ENCODE assay signal across 8 mouse cellular contexts in the genomic region with DNA sequence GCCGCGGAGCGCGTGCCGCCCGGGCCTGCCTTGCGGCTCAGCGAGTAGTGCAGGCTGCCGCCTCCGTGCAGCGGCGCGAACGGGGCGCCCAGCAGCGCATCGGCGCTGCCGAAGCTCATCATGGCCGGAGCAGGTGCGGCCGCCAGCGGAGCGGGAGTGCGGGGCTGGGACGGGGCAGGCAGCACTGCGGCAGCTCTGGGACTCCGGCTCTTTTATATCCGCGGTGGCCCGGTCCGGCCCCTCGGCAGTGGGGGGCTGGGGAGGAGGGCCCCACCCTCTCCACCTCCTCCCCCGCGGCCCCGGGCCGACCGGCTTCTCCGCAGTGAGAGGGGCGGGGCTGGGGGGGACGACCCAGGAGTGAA. TPM values are rescaled to one million over a fixed set of nuclear protein-coding genes. Genes with fewer than 3 reads are reported as not detected.
DNase-seq lines count a peak whose midpoint lies in the region; ATAC-seq and TF ChIP-seq lines count a peak whose summit lies in the region.

A gene (minus strand): TSS at position 252 of the 362 bp plus-strand sequence.

- H3K4me3 ChIP-seq in lung, postnatal 0 days (ENCODE audit: low read depth, low read length): peak within 1 kb of the TSS; percentile 43
- peak within 1 kb of the TSS; percentile 65 for H3K4me3 ChIP-seq in forebrain, embryonic 16.5 days (replicated peaks; ENCODE audit: low read length)
- H3K4me3 ChIP-seq in limb, embryonic 14.5 days (replicated peaks; ENCODE audit: low read length): peak within 1 kb of the TSS; percentile 51
- H3K4me3 ChIP-seq in stomach, postnatal 0 days (ENCODE audit: low read depth, low read length): peak within 1 kb of the TSS; percentile 46

- H3K9ac ChIP-seq in lung, postnatal 0 days (replicated peaks; ENCODE audit: low read depth): no peak within 1 kb of the TSS
- peak within 1 kb of the TSS; percentile 74 for H3K9ac ChIP-seq in forebrain, embryonic 16.5 days (replicated peaks; ENCODE audit: low read depth, low read length)
- H3K9ac ChIP-seq in limb, embryonic 14.5 days (ENCODE audit: low read depth, low read length, severe bottlenecking): no peak within 1 kb of the TSS
- H3K9ac ChIP-seq in stomach, postnatal 0 days (ENCODE audit: low read length): peak within 1 kb of the TSS; percentile 38

- under 1% methylated on average over 36 of the region's 41 CpGs for WGBS in lung, postnatal 0 days
- WGBS in forebrain, embryonic 16.5 days: under 1% methylated on average over 40 of the region's 41 CpGs
- WGBS in limb, embryonic 14.5 days: 0% methylated on average over 30 of the region's 41 CpGs
- under 1% methylated on average over 34 of the region's 41 CpGs for WGBS in stomach, postnatal 0 days

- peaks cover 44% of the 10 kb centered on the region for H3K27me3 ChIP-seq in lung, postnatal 0 days (replicated peaks; ENCODE audit: insufficient read depth, low read length)
- peaks cover 64% of the 10 kb centered on the region for H3K27me3 ChIP-seq in forebrain, embryonic 16.5 days (replicated peaks; ENCODE audit: control insufficient read depth, insufficient read depth, low read length)
- H3K27me3 ChIP-seq in limb, embryonic 14.5 days (ENCODE audit: control insufficient read depth, insufficient read depth, low read length): peaks cover 57% of the 10 kb centered on the region
- peaks cover 37% of the 10 kb centered on the region for H3K27me3 ChIP-seq in stomach, postnatal 0 days (ENCODE audit: control insufficient read depth, insufficient read depth, low read length)

- ATAC-seq in lung, postnatal 0 days: peak; percentile 18; the same call in 1 of the 2 replicates
- ATAC-seq in forebrain, embryonic 16.5 days: peak; percentile 32
- ATAC-seq in limb, embryonic 14.5 days (ENCODE audit: low FRiP score, low read depth): no peak
- ATAC-seq in stomach, postnatal 0 days (ENCODE audit: low FRiP score, low TSS enrichment): no peak

- no peak for TF ChIP-seq EP300 in lung, postnatal 0 days (IDR thresholded peaks at IDR 0.05)
- TF ChIP-seq EP300 in stomach, postnatal 0 days (optimal IDR thresholded peaks at IDR 0.05): no peak

- no peak for TF ChIP-seq POLR2A in limb, embryonic 14.5 days (IDR thresholded peaks at IDR 0.05; ENCODE audit: borderline replicate concordance, extremely low read depth, insufficient read depth, insufficient read length)

- no peak for TF ChIP-seq CTCF in lung, postnatal 0 days (IDR thresholded peaks at IDR 0.05)
- no peak for TF ChIP-seq CTCF in stomach, postnatal 0 days (IDR thresholded peaks at IDR 0.05; ENCODE audit: low read depth)

- H3K27ac ChIP-seq in lung, postnatal 0 days (ENCODE audit: low read length): no peak within 1 kb of the TSS
- peak within 1 kb of the TSS; percentile 83 for H3K27ac ChIP-seq in forebrain, embryonic 16.5 days (ENCODE audit: low read length)
- no peak within 1 kb of the TSS for H3K27ac ChIP-seq in limb, embryonic 14.5 days (replicated peaks; ENCODE audit: low read depth, low read length)
- H3K27ac ChIP-seq in stomach, postnatal 0 days (replicated peaks): no peak within 1 kb of the TSS

- no peaks in the 10 kb centered on the region for H3K9me3 ChIP-seq in lung, postnatal 0 days (ENCODE audit: low read length)
- no peaks in the 10 kb centered on the region for H3K9me3 ChIP-seq in forebrain, embryonic 16.5 days (ENCODE audit: control insufficient read depth, low read length)
- no peaks in the 10 kb centered on the region for H3K9me3 ChIP-seq in limb, embryonic 14.5 days (ENCODE audit: control insufficient read depth, low read length)
- H3K9me3 ChIP-seq in stomach, postnatal 0 days (ENCODE audit: control insufficient read depth, low read length): no peaks in the 10 kb centered on the region

- H3K36me3 ChIP-seq in lung, postnatal 0 days (ENCODE audit: insufficient read depth, low read length): no peaks in the 10 kb centered on the region
- H3K36me3 ChIP-seq in forebrain, embryonic 16.5 days (ENCODE audit: control insufficient read depth, insufficient read depth): no peaks in the 10 kb centered on the region
- no peaks in the 10 kb centered on the region for H3K36me3 ChIP-seq in limb, embryonic 14.5 days (ENCODE audit: control insufficient read depth, insufficient read depth, low read length)
- no peaks in the 10 kb centered on the region for H3K36me3 ChIP-seq in stomach, postnatal 0 days (ENCODE audit: control insufficient read depth, insufficient read depth, low read length)

- H3K4me2 ChIP-seq in lung, postnatal 0 days (replicated peaks; ENCODE audit: low read depth, low read length): peak within 1 kb of the TSS; percentile 75
- H3K4me2 ChIP-seq in forebrain, embryonic 16.5 days (ENCODE audit: low read length): peak within 1 kb of the TSS; percentile 73
- H3K4me2 ChIP-seq in limb, embryonic 14.5 days (replicated peaks; ENCODE audit: low read depth, low read length, severe bottlenecking): peak within 1 kb of the TSS; percentile 87
- H3K4me2 ChIP-seq in stomach, postnatal 0 days (replicated peaks; ENCODE audit: low read depth): peak within 1 kb of the TSS; percentile 83

- DNase-seq in embryo, embryonic 10 days (ENCODE audit: low spot score): peak; percentile 11
- no peak for DNase-seq in embryo, embryonic 9.5 days (ENCODE audit: extremely low spot score)
- no peak for DNase-seq in lung, postnatal 0 days (ENCODE audit: low spot score)
- DNase-seq in lung, postnatal 36 days: no peak
- no peak for DNase-seq in limb, embryonic 14.5 days (ENCODE audit: low spot score)
- DNase-seq in stomach, postnatal 0 days (ENCODE audit: low spot score): no peak
- no peak for DNase-seq in ovary, postnatal 10 days (ENCODE audit: low spot score)

- peaks cover 6% of the 10 kb centered on the region; the same call in 1 of the 2 replicates for H3K4me1 ChIP-seq in lung, postnatal 0 days (ENCODE audit: insufficient read depth, low read depth, low read length)
- peaks cover 27% of the 10 kb centered on the region for H3K4me1 ChIP-seq in forebrain, embryonic 16.5 days (replicated peaks; ENCODE audit: control insufficient read depth, insufficient read depth, low read length)
- H3K4me1 ChIP-seq in limb, embryonic 14.5 days (ENCODE audit: control insufficient read depth, insufficient read depth, low read length): no peaks in the 10 kb centered on the region; the same call in 1 of the 2 replicates
- H3K4me1 ChIP-seq in stomach, postnatal 0 days (replicated peaks; ENCODE audit: control insufficient read depth, insufficient read depth): no peaks in the 10 kb centered on the region

RNA-seq across cellular contexts. Expression of the gene that starts here (rescaled TPM):
- polyA plus RNA-seq in lung, postnatal 0 days (2015; fragmentation: Nextera tagmentation; extraction: Ambion mirVana): 0.06 and 0.12 TPM in 2 replicates
- polyA plus RNA-seq in forebrain, embryonic 16.5 days (2015; fragmentation: Nextera tagmentation; extraction: Ambion mirVana): 0.94 and 1.1 TPM in 2 replicates
- 0.14 and 0.23 TPM in 2 replicates for polyA plus RNA-seq in limb, embryonic 14.5 days (2012; rRNA removed)
- polyA plus RNA-seq in limb, embryonic 14.5 days (2014; fragmentation: Nextera tagmentation; extraction: Ambion mirVana): 0.28 and 0.32 TPM in 2 replicates
- polyA plus RNA-seq in stomach, postnatal 0 days (2015; fragmentation: Nextera tagmentation; extraction: Ambion mirVana): 0.25 TPM in 2 replicates

Comparison
In these comparisons a context has a peak if more than half of its experiments do, and no peak if none do; other contexts are left out.
1. Peak in ATAC-seq, H3K4me3 ChIP-seq and H3K4me2 ChIP-seq in lung, postnatal 0 days; RNA of the gene not detected or under 1 TPM.
2. H3K9ac ChIP-seq: peak in forebrain, embryonic 16.5 days (single experiment) and stomach, postnatal 0 days (single experiment); none in lung, postnatal 0 days (single experiment) and limb, embryonic 14.5 days (single experiment).
3. Peak in every context shown above with its lines, with median percentiles within 50 percentile points of each other: H3K4me2 ChIP-seq and H3K4me3 ChIP-seq.